Mouse (Mus musculus) lung, adult 2 months (tissue): ENCODE measurements around the gene Pml. TPM values are rescaled to one million over a fixed set of nuclear protein-coding genes. Genes with fewer than 3 reads are reported as not detected.

Source experiments
- DNase-seq: peaks from one replicate; pipeline ENCODE4 v3.0.0; 2022
- H3K4me1 ChIP-seq: fragments of 200-500 bp; 2 replicates; pipeline ENCODE4 v1.6.1; 2011; ENCODE audit warnings: low read length; ENCODE audit not compliant: control insufficient read depth, insufficient read depth
- H3K4me3 ChIP-seq: fragments of 200-500 bp; replicated peaks from 2 replicates; pipeline ENCODE3; 2011; ENCODE audit warnings: low read depth, mild to moderate bottlenecking, control low read depth, low read length; ENCODE audit errors: extremely low read depth
- CTCF ChIP-seq: fragments of 200-500 bp; IDR thresholded peaks from 2 replicates; pipeline ENCODE4 v1.5.1; 2011; ENCODE audit warnings: mild to moderate bottlenecking, low read length, control low read depth; ENCODE audit not compliant: insufficient read depth
- POLR2A ChIP-seq: fragments of 200-500 bp; IDR thresholded peaks from 2 replicates; pipeline ENCODE4 v1.6.1; 2011; ENCODE audit warnings: low read depth, mild to moderate bottlenecking, control low read depth, low read length, borderline replicate concordance; ENCODE audit errors: extremely low read depth
- WGBS: fragments of 180-500 bp; shearing (Covaris S2); methylation state at CpG from one replicate; pipeline ENCODE4 v1.1.7; 2018; 5-methylcytosine and 5-hydroxymethylcytosine counted together
- polyA plus RNA-seq: library from polyadenylated mRNA; depleted of rRNA; stranded (reverse); fragments of >200 nt; gene quantifications from 2 replicates; pipeline ENCODE4 v1.2.3, GENCODE M21; 2012; rRNA removed

Pml gene
- polyA plus RNA-seq, 1 experiment = 29.6 TPM

DNA sequence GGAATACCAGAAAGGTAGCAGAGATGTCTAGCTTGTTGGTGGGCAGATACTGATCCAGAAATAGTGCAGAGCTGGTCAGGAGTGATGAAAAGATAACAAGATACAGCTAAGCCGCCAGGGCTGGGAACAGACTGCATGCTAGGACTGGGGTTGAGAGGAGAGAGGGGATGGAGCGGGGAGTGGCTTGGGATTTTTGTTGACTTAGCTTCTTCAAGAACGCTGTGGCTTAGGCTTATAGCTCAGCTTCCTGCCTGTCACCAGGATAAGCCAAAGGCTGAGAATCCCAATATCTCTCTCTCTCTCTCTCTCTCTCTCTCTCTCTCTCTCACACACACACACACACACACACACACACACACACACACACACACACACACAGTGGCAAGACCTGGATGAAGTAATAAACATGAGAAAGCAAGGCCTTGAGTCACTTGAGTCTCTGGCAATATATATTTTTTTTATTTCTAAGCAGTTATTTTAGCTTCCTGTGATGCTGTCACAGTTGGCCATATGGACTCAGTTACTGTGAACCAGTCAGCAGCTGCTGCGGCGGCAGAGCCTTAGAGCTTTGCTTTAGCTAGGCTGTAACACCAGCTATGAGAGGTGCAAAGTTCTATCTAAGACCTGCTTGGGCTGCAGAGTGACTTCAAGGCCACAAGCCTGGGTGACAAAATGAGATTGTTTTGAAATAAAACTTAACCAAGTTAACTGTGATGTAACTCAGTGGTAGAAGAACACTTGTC is 73.7 kb downstream of the Pml start:
- H3K4me3 ChIP-seq = no peak overlapping the region
- DNase-seq = no peak
- 42% methylated on average over 5 of the region's 5 CpGs for WGBS
- TF ChIP-seq POLR2A (no peak), CTCF (no peak)
- no peaks in the 10 kb centered on the region for H3K4me1 ChIP-seq

DNA sequence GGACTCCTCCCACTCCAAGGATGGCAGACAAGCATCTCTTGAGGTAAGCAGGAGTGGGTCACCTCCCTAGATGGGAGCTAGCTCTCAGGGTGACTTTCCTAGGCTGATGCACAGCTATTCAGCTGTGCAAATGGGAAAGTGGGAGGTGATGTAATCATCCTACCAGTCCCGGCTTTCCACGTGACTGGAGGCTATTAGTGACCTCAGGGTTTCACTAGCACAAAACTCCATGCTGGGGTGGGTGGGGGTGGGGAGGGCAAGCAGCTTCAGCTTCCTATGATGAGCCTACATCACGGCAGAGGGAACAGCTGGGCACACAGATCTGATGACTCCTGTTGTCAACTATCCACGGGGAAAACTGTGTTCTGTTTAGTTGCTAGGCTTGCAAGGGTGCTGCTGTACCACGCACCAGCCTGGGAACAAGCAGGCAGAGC is 74.8 kb downstream of the Pml start:
- WGBS = 34% methylated on average over 5 of the region's 5 CpGs
- DNase-seq = no peak
- H3K4me3 ChIP-seq = no peak overlapping the region
- no peaks in the 10 kb centered on the region for H3K4me1 ChIP-seq
- TF ChIP-seq POLR2A = no peak
- no peak for TF ChIP-seq CTCF

GRCm38 (mm10) chr9:58172863-58173262 is 76.7 kb downstream of the Pml start:
- no peaks in the 10 kb centered on the region for H3K4me1 ChIP-seq
- TF ChIP-seq CTCF (no peak), POLR2A (no peak)
- DNase-seq = no peak
- WGBS = 61% methylated on average over 2 of the region's 2 CpGs
- no peak overlapping the region for H3K4me3 ChIP-seq

DNA sequence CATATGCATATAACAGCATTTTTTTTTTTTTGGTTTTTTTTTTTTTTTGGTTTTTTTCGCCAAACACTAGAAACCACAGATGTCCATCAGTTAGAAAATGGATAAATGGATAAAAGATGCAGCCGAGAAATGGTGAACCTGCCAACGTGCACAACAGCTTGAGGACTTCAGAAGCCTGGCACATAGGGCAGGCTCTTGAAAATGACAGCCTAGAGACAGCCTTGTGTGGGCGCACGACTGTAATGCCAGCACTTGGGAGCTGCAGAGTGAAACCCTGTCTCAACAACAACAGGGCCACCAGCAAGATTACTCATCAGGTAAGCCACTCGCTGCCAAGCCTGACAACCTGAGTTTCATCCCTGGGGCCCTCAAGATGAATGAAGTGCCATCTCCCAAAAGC is 80.2 kb downstream of the Pml start:
- TF ChIP-seq POLR2A = no peak
- H3K4me3 ChIP-seq = no peak overlapping the region
- no peaks in the 10 kb centered on the region for H3K4me1 ChIP-seq
- WGBS = 85% methylated on average over 6 of the region's 6 CpGs
- DNase-seq = no peak

GRCm38 (mm10) chr9:58168880-58169279 is 80.7 kb downstream of the Pml start:
- Histone ChIP-seq H3K4me1 (no peaks in the 10 kb centered on the region), H3K4me3 (no peak overlapping the region)
- TF ChIP-seq CTCF = no peak
- TF ChIP-seq POLR2A = no peak
- WGBS = 70% methylated on average over 3 of the region's 3 CpGs
- DNase-seq = no peak

Other genes starting within 250 kb of the Pml start
- gene Cyp11a1, start 243.4 kb downstream of the Pml start, polyA plus RNA-seq = 0.15 and 0.28 TPM in 2 replicates
- 0.65 and 0.68 TPM in 2 replicates for gene Stra6, start 186.0 kb downstream of the Pml start, polyA plus RNA-seq
- 7.8 and 8.5 TPM in 2 replicates for gene Ccdc33, start 131.0 kb downstream of the Pml start, polyA plus RNA-seq
- 62.6 and 74.0 TPM in 2 replicates for gene Islr, start 45.5 kb downstream of the Pml start, polyA plus RNA-seq
- 0.11 and 0.90 TPM in 2 replicates for gene Islr2, start 45.5 kb downstream of the Pml start, polyA plus RNA-seq
- 38.8 and 52.2 TPM in 2 replicates for gene Stoml1, start 3.4 kb upstream of the Pml start, polyA plus RNA-seq
- gene Loxl1, start 63.4 kb upstream of the Pml start, polyA plus RNA-seq = 231 and 235 TPM in 2 replicates
- not detected in 2 replicates for gene Tbc1d21, start 120.7 kb upstream of the Pml start, polyA plus RNA-seq
- gene Insyn1, start 238.8 kb upstream of the Pml start, polyA plus RNA-seq = 10.3 and 11.4 TPM in 2 replicates